10 mouse cellular contexts compared by ENCODE assay signal in the genomic region with DNA sequence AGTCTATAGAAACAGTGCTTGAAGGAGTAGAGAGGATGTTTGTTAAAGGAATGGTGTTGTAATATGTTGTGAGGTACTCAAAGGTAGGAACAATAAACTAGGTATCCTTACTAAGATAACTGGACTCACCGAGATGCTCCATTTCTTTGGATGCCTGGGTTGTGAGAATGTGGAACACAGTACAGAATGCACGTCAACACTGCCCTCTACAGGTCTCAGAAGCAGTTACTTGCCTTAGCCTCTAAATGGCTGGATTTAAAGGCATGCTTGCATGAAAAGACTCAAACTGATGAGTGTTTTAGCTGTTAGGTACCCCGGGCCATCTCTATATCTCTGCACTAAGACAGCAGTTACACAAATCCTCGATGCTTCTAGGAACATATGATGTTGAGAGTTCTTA.
DNase-seq lines count a peak whose midpoint lies in the region; ATAC-seq and TF ChIP-seq lines count a peak whose summit lies in the region.
"Had no signal": no experiment of that assay in that cellular context is flagged by ENCODE, and none has a peak within 500 bp of the region (broad histone marks: within the 10 kb centered on the region; RNA-seq: fewer than 3 reads in every experiment).

No protein-coding gene starts in this region.

- H3K4me2 ChIP-seq in kidney, postnatal 0 days (ENCODE audit: low read length), result no peak overlapping the region
- no peak overlapping the region for H3K4me2 ChIP-seq in limb, embryonic 14.5 days (replicated peaks; ENCODE audit: low read depth, low read length, severe bottlenecking)
- no peak overlapping the region for H3K4me2 ChIP-seq in neural tube, embryonic 14.5 days (ENCODE audit: low read depth, low read length)
- H3K4me2 ChIP-seq: embryonic facial prominence, embryonic 12.5 days; neural tube, embryonic 12.5 days had no signal

- ATAC-seq in kidney, postnatal 0 days (replicated peaks; ENCODE audit: low FRiP score, low read depth), result no peak; the same call in 1 of the 2 replicates
- peak; percentile 67; the same call in 1 of the 2 replicates for ATAC-seq in limb, embryonic 14.5 days (ENCODE audit: low FRiP score, low read depth)
- peak; percentile 77; the same call in 1 of the 2 replicates for ATAC-seq in neural tube, embryonic 14.5 days (ENCODE audit: low read depth)

- TF ChIP-seq POLR2A in limb, embryonic 14.5 days (IDR thresholded peaks at IDR 0.05; ENCODE audit: borderline replicate concordance, extremely low read depth, insufficient read depth, insufficient read length), result no peak

- TF ChIP-seq CTCF in kidney, postnatal 0 days (IDR thresholded peaks at IDR 0.05; ENCODE audit: low read depth), result peak; percentile 98

- no peaks in the 10 kb centered on the region for H3K36me3 ChIP-seq in kidney, postnatal 0 days (ENCODE audit: insufficient read depth, low read length)
- H3K36me3 ChIP-seq in limb, embryonic 14.5 days (ENCODE audit: control insufficient read depth, insufficient read depth, low read length), result no peaks in the 10 kb centered on the region
- no peaks in the 10 kb centered on the region for H3K36me3 ChIP-seq in neural tube, embryonic 14.5 days (ENCODE audit: control insufficient read depth, insufficient read depth, low read length)
- H3K36me3 ChIP-seq: embryonic facial prominence, embryonic 12.5 days; neural tube, embryonic 12.5 days had no signal

- no peaks in the 10 kb centered on the region for H3K27me3 ChIP-seq in kidney, postnatal 0 days (ENCODE audit: insufficient read depth, low read length)
- H3K27me3 ChIP-seq in limb, embryonic 14.5 days (ENCODE audit: control insufficient read depth, insufficient read depth, low read length), result no peaks in the 10 kb centered on the region
- no peaks in the 10 kb centered on the region for H3K27me3 ChIP-seq in neural tube, embryonic 14.5 days (ENCODE audit: control insufficient read depth, insufficient read depth, low read length)
- H3K27me3 ChIP-seq: embryonic facial prominence, embryonic 12.5 days; neural tube, embryonic 12.5 days had no signal

- no peak overlapping the region for H3K9ac ChIP-seq in kidney, postnatal 0 days (ENCODE audit: low read depth, low read length)
- H3K9ac ChIP-seq in limb, embryonic 14.5 days (ENCODE audit: low read depth, low read length, severe bottlenecking), result no peak overlapping the region
- no peak overlapping the region for H3K9ac ChIP-seq in neural tube, embryonic 14.5 days (replicated peaks; ENCODE audit: low read depth, low read length)
- H3K9ac ChIP-seq: embryonic facial prominence, embryonic 12.5 days; neural tube, embryonic 12.5 days had no signal

- DNase-seq in B cell, adult 2 months, result peak; percentile 57 to 62
- peak; percentile 4 for DNase-seq in WW6 (ENCODE audit: low read depth, low spot score)
- peak; percentile 39 to 63 for DNase-seq in cerebellum, postnatal 4 days (ENCODE audit: low spot score in 2 of 2)
- peak; percentile 18 to 20 for DNase-seq in gastrocnemius, adult 8-10 months (ENCODE audit: low spot score in 2 of 2)
- DNase-seq in kidney, postnatal 0 days (ENCODE audit: low spot score), result peak; percentile 91
- DNase-seq in limb, embryonic 14.5 days (ENCODE audit: low spot score), result peak; percentile 79
- DNase-seq in thymus, postnatal 4 days, result peak; percentile 53

- 10% methylated on average over 4 of the region's 4 CpGs for WGBS in kidney, postnatal 0 days
- WGBS in limb, embryonic 14.5 days, result 22% methylated on average over 4 of the region's 4 CpGs
- WGBS in neural tube, embryonic 14.5 days, result 17% methylated on average over 4 of the region's 4 CpGs

- no peak overlapping the region for H3K27ac ChIP-seq in kidney, postnatal 0 days
- no peak overlapping the region for H3K27ac ChIP-seq in limb, embryonic 14.5 days (replicated peaks; ENCODE audit: low read depth, low read length)
- H3K27ac ChIP-seq in neural tube, embryonic 14.5 days (ENCODE audit: low read depth, low read length), result no peak overlapping the region
- H3K27ac ChIP-seq: embryonic facial prominence, embryonic 12.5 days; neural tube, embryonic 12.5 days had no signal

- no peaks in the 10 kb centered on the region for H3K4me1 ChIP-seq in kidney, postnatal 0 days (replicated peaks; ENCODE audit: insufficient read depth, low read length)
- no peaks in the 10 kb centered on the region for H3K4me1 ChIP-seq in limb, embryonic 14.5 days (ENCODE audit: control insufficient read depth, insufficient read depth, low read length)
- no peaks in the 10 kb centered on the region for H3K4me1 ChIP-seq in neural tube, embryonic 14.5 days (ENCODE audit: control insufficient read depth, insufficient read depth, low read length)
- H3K4me1 ChIP-seq: embryonic facial prominence, embryonic 12.5 days; neural tube, embryonic 12.5 days had no signal

- H3K4me3 ChIP-seq in kidney, postnatal 0 days (replicated peaks; ENCODE audit: low read depth, low read length), result no peak overlapping the region
- H3K4me3 ChIP-seq in limb, embryonic 14.5 days (replicated peaks; ENCODE audit: low read length), result no peak overlapping the region
- no peak overlapping the region for H3K4me3 ChIP-seq in neural tube, embryonic 14.5 days (ENCODE audit: low read depth, low read length)
- H3K4me3 ChIP-seq: embryonic facial prominence, embryonic 12.5 days; neural tube, embryonic 12.5 days had no signal

- no peaks in the 10 kb centered on the region for H3K9me3 ChIP-seq in kidney, postnatal 0 days (replicated peaks; ENCODE audit: low read length)
- H3K9me3 ChIP-seq in limb, embryonic 14.5 days (ENCODE audit: control insufficient read depth, low read length), result no peaks in the 10 kb centered on the region
- H3K9me3 ChIP-seq in neural tube, embryonic 14.5 days (ENCODE audit: control insufficient read depth, low read length), result no peaks in the 10 kb centered on the region
- H3K9me3 ChIP-seq: embryonic facial prominence, embryonic 12.5 days; neural tube, embryonic 12.5 days had no signal

Comparison
In these comparisons a context has a peak if more than half of its experiments do, and no peak if none do; other contexts are left out.
1. DNase-seq: peak in every context shown above with its lines; median percentile 91 in kidney, postnatal 0 days; 79 in limb, embryonic 14.5 days; 60 in B cell, adult 2 months; 53 in thymus, postnatal 4 days; 51 in cerebellum, postnatal 4 days; 19 in gastrocnemius, adult 8-10 months; 4 in WW6.